Mouse (Mus musculus): Measurements from ENCODE around the gene Kiss1.
"Not testable (repeated sequence)": the region's sequence is repeated elsewhere in the genome, so short reads cannot be mapped to it uniquely, and the experiment has no call there.

The Kiss1 gene

DNA sequence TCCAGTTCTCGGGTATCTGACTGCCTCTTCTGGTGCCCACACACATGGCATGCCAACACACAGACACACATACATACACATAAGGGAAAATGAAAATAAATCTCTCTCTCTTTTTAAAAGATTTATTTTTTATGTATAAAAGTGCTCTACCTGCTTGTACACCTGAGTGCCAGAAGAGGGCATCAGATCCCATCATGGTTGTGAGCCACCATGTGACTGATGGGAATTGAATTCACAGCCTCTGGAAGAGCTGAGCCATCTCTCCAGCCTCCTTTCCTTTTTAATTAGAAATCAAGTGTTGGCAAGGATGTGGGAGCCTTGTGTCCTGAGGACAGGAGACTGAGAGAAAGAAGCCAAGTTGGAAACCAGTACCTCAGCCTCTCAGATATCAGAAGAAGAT, 4.5 kb upstream of the Kiss1 start:
- in situ Hi-C loops (cut with MboI), result no loop called here

DNA sequence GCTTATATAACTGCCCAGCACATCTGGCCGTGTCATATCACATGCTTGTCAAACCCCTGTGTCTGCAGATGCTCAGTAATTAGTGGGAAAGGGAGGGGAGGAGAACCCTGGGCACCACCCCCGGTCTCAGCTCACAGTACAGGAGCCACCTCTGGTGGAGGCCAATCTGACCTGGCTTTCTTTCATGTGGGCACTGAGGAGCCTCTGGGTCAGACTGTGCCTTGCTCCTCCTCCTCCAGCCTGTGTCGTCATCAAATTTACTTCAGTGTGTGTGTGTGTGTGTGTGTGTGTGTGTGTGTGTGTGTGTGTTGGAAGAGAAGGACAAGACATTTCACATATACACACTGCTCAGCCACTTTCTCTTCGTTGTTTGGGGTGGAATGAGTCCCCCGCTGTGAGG, 1.7 kb downstream of the Kiss1 start:
- in situ Hi-C loops (cut with MboI), result no loop called here

GRCm38 (mm10) chr1:133325951-133326350, 4.3 kb downstream of the Kiss1 start:
- in situ Hi-C loops (cut with MboI), result no loop called here

DNA sequence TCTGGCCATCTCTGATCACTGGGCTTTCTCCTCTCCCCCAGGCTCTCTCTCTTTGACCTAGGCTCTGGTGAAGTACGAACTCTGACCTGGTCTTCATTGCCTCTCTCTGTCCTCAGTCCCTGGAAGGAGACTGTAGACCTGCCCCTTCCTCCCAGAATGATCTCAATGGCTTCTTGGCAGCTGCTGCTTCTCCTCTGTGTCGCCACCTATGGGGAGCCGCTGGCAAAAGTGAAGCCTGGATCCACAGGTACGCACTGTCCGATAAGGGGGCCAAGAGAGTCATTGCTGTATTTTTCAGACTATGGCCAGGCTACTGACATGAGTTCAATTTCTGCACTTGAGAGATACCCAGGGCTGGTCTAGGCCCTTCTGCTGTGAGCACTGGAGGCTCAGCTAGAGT, 5.4 kb downstream of the Kiss1 start:
- in situ Hi-C loops (cut with MboI), result no loop called here

DNA sequence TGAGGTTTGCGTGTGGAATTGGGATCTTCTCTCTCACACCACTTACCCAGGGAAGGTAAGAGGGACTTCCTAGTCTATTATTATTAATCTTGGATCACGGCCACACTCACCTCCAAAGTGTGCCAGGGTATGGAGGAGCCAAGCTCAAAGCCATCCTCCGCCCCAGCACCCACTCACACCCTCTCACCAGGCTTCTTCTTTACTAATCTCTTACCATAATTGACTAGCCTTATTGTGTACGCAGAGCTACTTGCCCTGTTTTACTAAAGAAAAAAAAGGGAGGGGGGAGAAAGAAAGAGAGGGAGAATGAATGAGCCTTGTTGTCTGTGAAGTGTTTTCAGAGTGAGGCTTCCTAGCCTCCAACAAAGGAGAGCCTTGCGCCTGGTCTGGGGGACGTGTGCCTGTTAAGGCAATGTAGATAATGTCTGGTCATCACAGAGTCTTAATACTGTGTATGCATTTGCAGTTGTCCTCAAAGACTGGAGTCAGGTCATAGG, 6.7 kb downstream of the Kiss1 start:
- in situ Hi-C loops (cut with MboI), result no loop called here

- in situ Hi-C loops (cut with MboI), result no loop called here
Measured at GRCm38 (mm10) chr1:133328896-133329637, 7.4 kb downstream of the Kiss1 start.

DNA sequence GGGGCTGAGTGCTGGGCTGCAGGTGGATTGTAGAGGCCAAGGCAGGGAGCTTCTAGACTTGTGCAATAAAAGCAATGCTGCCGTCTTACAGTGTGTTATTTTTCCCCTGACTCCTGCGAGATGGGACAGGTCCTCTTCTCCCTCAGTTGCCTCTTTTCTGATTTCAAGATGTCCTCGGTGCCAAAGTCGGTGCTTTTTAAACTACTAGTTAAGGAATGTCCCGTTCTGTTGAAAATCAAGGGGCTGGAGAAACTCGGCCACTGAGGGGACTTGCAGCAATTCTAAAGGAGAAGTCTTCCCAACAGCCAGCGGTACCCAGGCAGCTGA, 7.9 kb downstream of the Kiss1 start:
- in situ Hi-C loops (cut with MboI), result no loop called here

DNA sequence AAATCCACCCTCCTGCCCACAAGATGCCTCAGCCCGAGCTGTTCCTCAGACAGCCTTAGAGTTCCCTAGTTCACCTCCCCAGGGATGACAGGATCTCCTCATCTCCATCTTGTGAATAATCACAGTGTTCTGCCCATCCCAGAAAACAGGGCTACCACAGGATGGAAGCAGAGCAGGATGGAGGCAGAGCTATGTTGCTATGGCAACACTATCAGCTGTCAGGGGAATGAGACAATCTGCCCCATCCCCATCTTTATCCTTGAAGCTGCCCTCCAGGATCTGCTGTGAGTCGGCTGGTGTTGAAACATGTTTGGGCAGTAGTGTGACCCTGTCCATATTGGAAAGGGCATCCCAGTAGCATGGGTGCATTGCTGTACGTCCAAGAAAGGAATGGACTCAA, 9.5 kb downstream of the Kiss1 start:
- in situ Hi-C loops (cut with MboI), result no loop called here

DNA sequence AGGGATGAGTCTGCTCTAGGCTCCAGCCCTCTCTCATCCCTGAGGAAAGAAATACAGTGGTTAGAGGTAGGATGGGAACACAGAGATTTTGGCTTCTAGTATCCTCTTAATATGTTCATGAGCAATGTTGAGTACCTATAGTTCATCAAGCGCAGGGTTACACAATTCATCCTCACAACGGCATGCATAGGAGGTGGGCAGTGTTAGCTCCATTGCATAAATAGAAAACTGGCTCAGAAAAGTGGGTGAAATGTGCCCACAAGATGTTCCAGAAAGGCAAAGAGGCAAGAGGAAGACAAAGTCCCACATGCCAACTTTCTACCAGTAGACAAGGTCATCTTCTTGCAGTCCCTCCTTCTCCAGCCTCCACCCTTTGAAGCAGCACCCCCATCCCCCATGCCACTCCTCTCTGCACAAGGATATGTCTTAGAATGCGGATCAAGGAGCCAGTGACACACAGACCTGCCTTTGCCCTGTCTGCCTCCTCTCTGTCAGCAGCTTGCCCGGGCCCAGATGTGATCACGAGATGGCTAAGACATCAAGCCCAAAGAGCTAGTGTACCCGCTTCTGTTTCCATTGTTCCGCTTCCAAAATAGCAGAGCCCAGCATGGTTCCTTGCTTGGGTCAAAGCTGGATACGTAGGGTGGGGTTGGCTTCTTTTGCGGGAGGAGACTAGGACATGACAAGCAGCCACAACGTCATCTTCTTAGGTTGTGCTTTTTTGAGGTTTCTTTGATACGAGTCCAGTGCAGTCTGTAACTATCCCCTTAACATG, 11.2 kb downstream of the Kiss1 start:
- in situ Hi-C loops (cut with MboI), result no loop called here

- in situ Hi-C loops (cut with MboI), result no loop called here
Measured at GRCm38 (mm10) chr1:133333937-133334336, 12.3 kb downstream of the Kiss1 start.

DNA sequence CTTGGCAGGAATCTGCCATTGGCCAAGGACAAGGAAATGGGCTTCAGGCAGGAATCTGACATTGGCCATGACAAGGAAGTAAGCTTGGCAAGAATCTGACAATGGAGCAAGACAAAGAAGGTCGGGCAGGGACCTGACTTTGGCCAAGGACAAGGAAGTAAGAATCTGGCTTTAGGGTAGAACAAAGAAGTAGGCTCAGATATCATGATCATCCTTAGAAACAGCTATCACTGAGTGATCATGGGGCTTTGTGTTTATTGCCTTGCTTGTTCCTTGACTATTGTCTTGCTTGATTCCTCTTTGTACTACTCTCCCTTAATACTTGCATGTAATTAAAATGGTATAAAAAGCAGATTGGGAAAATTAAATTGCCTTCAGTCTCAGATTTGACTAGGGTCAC, 18.7 kb downstream of the Kiss1 start:
- in situ Hi-C loops (cut with MboI), result not testable (repeated sequence)

GRCm38 (mm10) chr1:133344357-133344756, 22.7 kb downstream of the Kiss1 start:
- in situ Hi-C loops (cut with MboI), result no loop called here

DNA sequence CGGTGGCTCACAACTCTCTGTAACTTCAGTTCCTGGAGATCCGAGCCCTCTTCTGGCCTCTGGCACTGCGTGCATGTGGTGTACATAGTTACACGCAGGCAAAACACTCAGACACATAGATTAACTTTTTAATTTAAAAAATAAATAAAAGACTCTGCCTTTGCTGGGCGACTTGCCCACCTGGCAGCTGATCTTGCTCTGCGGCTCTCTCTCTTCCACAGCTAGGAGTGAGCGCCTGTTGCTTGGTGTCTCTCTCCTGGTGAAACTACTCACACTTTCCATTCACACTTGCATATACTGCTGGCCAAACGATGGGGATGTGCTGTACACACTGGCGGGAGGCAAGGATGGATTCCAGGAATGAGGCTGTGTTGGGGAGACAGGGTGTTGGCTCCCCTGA, 24.9 kb downstream of the Kiss1 start:
- in situ Hi-C loops (cut with MboI), result no loop called here

DNA sequence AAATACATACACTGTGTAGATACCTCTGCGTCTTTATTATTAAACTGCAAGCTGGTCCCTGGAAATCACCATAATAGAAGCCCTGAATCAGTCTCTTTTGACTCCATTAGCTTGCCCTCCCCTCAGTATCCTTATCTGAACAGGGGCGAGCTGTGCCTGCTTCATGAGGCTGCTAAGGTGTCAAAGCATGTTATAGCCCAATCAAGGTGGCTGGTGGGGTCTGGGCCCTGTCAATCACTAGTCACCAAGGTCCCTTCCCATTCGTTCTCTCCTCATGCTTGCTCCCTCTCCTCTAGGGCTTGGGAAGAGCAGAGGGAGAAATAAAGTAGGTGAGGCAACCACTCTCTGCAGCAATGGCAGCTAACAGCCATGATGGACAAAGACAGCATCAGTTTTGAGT, 25.6 kb downstream of the Kiss1 start:
- in situ Hi-C loops (cut with MboI), result no loop called here

DNA sequence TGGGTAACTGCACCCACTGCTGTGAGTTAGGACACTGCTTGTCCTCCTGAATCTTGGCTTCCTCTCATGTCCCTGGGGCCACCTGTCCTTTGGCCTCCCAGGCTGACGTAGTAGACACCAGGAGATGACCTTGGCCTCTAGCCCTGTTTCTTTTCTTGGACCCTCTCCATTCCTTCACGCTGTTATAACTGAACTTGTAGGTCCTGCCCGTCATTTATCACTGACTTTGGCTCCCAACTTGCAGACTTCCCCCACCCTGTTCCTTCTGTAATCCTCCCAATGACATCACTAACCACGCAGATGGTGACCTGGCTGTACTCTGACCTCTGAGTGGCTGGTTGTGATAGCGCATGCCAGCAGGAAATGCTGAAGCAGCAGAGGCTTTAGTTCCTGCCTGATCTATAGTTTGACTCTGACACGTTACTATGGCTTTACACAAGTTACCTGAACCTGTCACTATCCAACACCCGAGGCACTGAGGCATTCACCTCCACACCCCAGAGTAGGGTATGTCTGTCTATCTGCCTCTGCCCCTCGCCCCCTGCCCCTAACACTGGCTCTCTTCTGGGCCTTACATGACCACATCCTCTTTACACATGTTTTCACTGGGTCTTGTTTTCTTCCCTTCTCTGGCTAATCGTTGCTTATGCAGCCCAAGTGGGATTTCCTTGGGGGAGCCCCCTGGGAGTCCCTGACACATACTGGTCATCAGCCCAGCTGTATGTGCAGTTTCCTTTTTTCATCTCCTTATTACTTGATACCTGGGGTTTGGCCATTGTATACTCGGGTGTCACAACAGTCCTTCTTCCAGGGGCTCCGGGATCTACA, 26.2 kb downstream of the Kiss1 start:
- in situ Hi-C loops (cut with MboI), result no loop called here

- in situ Hi-C loops (cut with MboI), result no loop called here
Measured at GRCm38 (mm10) chr1:133350210-133350609, 28.5 kb downstream of the Kiss1 start, which contains the start of gene Ren1. Gene Ren1 (plus strand): TSS chr1:133350510.

GRCm38 (mm10) chr1:133351762-133352161, 30.1 kb downstream of the Kiss1 start:
- in situ Hi-C loops (cut with MboI), result no loop called here

DNA sequence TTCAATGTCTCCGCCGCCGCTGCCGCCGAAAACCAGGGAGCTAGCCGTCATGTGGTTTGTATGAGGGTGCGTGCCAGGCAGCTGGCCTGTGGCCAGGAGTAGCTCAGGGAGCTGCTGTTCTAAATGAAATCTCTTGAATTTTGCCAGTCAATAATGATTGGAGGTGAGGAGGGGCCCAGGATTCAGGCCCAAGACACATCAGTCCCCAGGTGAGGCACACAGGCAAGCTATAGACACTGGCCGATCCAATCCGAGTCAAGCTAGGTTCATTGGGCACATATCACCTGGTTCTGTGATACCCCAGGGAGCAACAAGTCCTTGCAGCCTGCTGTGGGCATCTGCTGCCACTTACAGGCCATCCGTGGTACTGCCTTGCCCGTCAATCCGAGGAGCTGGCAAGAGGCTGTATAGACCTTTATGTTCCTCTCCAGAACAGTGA, 31.7 kb downstream of the Kiss1 start:
- in situ Hi-C loops (cut with MboI), result no loop called here

GRCm38 (mm10) chr1:133355469-133355868, 33.8 kb downstream of the Kiss1 start:
- in situ Hi-C loops (cut with MboI), result no loop called here

DNA sequence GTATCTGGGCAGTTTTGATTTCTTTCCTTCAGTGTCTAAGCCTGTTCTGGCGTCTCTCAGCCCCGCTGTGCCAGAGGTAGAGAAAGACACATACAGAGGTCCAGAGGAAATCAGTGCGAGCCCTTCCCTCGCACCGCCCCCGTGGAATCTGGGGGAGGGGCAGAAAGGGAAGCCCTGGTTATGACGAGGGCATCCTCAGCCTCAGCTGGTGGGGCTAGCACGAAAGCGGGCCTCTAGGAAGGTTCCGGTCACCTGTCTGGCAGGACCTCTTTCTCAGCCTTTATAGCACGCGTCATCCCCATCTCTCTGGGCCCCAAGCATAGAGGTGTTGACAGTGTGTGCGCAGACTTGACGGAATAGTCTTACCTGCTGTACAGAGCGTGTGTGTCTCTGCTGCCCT, 34.2 kb downstream of the Kiss1 start:
- in situ Hi-C loops (cut with MboI), result no loop called here

DNA sequence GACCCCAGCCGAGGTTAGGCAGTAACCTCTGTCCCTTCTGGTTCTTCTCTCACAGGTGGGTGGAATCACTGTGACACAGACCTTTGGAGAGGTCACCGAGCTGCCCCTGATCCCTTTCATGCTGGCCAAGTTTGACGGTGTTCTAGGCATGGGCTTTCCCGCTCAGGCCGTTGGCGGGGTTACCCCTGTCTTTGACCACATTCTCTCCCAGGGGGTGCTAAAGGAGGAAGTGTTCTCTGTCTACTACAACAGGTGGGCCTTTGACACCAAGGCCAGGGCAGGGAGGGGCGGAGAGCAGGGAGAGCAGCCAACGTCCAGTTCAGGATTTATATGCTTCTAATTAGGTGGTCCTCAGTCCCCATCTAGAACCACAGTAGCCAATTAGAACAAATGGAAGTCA, 34.7 kb downstream of the Kiss1 start:
- in situ Hi-C loops (cut with MboI), result no loop called here

DNA sequence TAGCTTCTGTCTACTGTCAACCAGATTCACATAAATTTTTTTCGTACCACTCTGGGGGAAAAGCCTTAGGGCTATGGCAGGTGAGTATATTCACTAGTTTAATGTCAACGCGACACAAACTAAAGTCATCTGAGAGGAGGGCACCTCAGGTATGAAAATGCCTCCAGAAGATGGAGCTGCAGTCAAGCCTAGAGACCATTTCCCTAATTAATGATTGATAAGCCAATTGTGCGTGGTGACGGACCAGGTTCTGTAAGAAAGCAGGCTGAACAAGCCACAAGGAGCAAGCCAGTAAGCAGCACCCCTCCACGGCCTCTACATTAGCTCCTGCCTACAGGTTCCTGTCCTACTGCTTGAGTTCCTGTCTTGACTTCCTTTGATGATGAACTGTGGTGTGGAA, 39.3 kb downstream of the Kiss1 start:
- in situ Hi-C loops (cut with MboI), result no loop called here

Measured in mature B cell (primary cell).